Mouse (Mus musculus) cerebellum, adult 11 months (tissue): ENCODE measurements at regions not wholly inside any gene's neighbourhood (a gene's known extent, or its start where the extent isn't known, plus 50 kb on each side); places are given as distances from the start of the nearest gene placed in this dataset.

Source experiments
- DNase-seq: peaks from one replicate; pipeline ENCODE4 v3.0.0; 2022

GRCm38 (mm10) chr8:89246342-89246741, 202.4 kb upstream of the Sall1 start:
- no peak for DNase-seq

GRCm38 (mm10) chr8:89245131-89245751, 201.3 kb upstream of the Sall1 start:
- DNase-seq, result no peak

- DNase-seq, result no peak
These were observed 197.7 kb upstream of the Sall1 start for GRCm38 (mm10) chr8:89241686-89242085.

- DNase-seq, result no peak
These were observed 195.7 kb upstream of the Sall1 start for GRCm38 (mm10) chr8:89239626-89240025.

- DNase-seq, result no peak
These were observed 190.1 kb upstream of the Sall1 start for GRCm38 (mm10) chr8:89234041-89234440.

- DNase-seq, result no peak
These were observed 188.4 kb upstream of the Sall1 start for GRCm38 (mm10) chr8:89232318-89232717.

- DNase-seq, result no peak
These were observed 185.2 kb upstream of the Sall1 start for GRCm38 (mm10) chr8:89229144-89229543.

- no peak for DNase-seq
These were observed 176.9 kb upstream of the Sall1 start for GRCm38 (mm10) chr8:89220870-89221269.

GRCm38 (mm10) chr8:89220381-89220780, 176.4 kb upstream of the Sall1 start:
- no peak for DNase-seq

GRCm38 (mm10) chr8:89219156-89219555, 175.2 kb upstream of the Sall1 start:
- no peak for DNase-seq

- DNase-seq, result no peak
These were observed 173.7 kb upstream of the Sall1 start for GRCm38 (mm10) chr8:89217689-89218088.

GRCm38 (mm10) chr8:89211931-89212330, 168.0 kb upstream of the Sall1 start:
- DNase-seq, result no peak

GRCm38 (mm10) chr8:89210684-89211083, 166.7 kb upstream of the Sall1 start:
- DNase-seq, result no peak

- no peak for DNase-seq
These were observed 163.9 kb upstream of the Sall1 start for GRCm38 (mm10) chr8:89207891-89208290.

- no peak for DNase-seq
These were observed 158.6 kb upstream of the Sall1 start for GRCm38 (mm10) chr8:89202484-89203096.

- no peak for DNase-seq
These were observed 156.3 kb upstream of the Sall1 start for GRCm38 (mm10) chr8:89200301-89200700.

GRCm38 (mm10) chr8:89185314-89185713, 141.4 kb upstream of the Sall1 start:
- DNase-seq, result no peak

- no peak for DNase-seq
These were observed 131.7 kb upstream of the Sall1 start for GRCm38 (mm10) chr8:89175631-89176030.

GRCm38 (mm10) chr8:89171561-89171960, 127.6 kb upstream of the Sall1 start:
- no peak for DNase-seq

- no peak for DNase-seq
These were observed 125.5 kb upstream of the Sall1 start for GRCm38 (mm10) chr8:89169484-89169883.

GRCm38 (mm10) chr8:89167026-89167425, 123.1 kb upstream of the Sall1 start:
- DNase-seq, result no peak

- DNase-seq, result no peak
These were observed 112.9 kb upstream of the Sall1 start for GRCm38 (mm10) chr8:89156909-89157308.

GRCm38 (mm10) chr8:89153605-89154004, 109.6 kb upstream of the Sall1 start:
- no peak for DNase-seq

GRCm38 (mm10) chr8:89152867-89153595, 109.1 kb upstream of the Sall1 start:
- DNase-seq, result no peak
